Mouse (Mus musculus) lung, postnatal 14 days (tissue): ENCODE data around the gene Cd47.

Source experiments
- DNase-seq: peaks from one replicate; pipeline ENCODE4 v3.0.0; 2021

Cd47 gene

DNA sequence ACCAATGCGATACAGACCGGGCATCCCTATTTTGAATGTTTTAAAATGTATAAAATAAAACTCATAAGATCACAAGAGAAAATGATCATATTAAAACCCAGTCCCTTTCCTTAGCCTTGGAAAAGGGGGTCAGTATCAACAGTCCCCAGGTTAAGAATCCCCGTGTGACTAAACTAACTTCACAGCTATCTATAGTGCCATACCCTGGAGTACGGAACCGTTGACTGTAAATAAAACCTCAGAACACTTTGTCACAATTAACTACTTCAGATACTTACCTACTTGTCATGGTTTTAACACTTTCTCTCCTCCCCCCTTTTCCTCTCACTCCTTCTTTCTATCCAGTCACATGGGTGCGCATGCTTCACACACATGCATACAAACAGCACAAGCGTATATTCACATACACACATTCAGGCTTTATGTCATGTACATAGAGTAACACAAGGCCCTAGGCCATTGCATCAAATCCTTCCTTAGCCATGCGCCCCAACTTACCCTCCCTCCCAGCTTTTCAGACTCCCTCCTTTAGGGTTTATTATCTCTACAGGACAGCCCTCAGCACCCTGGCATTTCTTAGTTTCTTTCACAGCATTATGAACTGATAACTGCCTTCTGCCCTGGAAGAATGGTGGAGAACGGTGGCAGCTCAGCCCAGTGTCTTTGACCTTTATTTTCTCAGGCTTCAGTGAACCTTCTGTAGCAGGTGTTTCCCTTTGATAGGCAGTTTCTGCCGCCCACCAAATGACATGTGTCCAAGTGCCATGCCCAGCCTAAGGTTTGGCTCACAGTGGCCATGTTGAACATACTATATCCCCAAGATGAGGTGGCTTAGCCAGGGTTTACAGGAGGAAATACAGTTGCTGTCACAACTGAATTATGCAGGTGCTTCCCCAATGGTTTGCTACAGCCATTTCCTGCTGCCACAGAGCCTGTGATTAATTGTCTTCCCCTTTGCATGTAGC, at the start of gene Cd47:
Gene Cd47, plus strand, starts transcription at position 937 of the 965 bp plus-strand sequence.
- peak; percentile 16 for DNase-seq

DNA sequence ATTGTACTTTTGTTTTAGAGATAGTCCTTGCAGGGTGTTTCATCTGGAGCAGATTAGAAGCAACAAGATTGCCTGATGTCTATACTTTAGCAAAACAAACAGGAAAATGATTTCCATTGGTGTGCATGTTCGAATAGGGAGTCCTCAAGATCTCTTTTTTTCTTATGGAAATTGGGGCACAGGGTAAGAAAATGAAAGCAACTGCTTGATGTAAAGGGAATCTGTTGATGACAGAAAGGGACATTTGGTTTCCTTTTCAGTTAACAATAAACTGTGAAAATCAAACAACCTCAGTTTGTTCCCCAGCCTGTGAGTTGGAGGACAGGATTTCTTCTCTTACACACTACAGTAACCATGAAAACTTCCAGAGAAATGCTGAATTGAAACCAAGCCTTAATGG, 47.4 kb upstream of the Cd47 start:
- DNase-seq = no peak

DNA sequence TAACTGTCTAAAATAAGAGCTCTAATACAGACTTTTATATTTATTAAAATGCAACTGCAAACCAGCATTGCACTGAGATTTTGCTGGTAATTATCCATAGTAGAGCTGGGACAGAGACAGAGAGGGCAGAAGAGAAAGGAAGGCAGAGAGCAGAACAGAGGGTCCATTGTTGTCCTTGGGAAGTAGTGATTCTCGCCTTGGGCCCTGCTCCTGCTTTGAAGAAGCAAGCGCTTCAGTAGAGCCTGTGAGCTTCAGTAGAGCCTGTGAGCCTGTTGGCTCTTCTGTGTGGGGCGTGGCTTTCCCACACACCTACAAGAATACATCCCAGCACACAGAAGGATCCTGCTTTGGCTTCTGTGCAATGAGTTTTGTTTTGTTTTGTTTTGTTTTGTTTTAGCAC, 47.0 kb upstream of the Cd47 start:
- DNase-seq = no peak

DNA sequence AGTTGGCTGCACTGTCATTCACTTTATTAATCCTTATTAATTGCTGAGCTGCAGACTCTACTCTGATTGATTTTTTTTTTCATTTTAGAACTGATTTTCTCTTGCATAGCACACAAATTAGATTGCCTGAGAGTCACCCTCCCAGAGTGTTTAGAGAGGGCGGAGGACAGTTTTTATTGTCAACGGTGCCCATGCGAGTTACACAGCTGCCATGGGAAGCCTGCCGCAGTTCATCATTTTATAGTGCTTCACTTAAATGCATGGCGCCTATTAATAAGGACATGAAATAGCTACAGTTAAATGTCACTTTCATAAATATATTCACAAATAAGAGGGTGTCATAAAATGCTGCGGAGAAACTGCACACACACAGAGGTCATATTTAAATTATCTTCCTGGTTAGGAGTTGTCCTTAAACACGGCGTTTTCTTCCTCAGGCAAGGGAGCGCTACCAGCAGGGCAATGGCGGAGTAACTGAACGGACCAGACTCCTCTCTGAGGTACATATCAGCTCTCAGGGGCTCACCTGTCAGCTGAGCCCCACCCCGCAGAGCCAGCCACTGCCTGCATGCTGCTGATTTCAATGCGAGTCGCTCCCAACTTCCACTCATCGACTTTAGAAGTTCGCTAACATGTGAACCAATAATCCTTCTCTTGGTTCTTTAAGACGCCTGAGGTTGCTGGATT, 39.7 kb upstream of the Cd47 start:
- DNase-seq = no peak

DNA sequence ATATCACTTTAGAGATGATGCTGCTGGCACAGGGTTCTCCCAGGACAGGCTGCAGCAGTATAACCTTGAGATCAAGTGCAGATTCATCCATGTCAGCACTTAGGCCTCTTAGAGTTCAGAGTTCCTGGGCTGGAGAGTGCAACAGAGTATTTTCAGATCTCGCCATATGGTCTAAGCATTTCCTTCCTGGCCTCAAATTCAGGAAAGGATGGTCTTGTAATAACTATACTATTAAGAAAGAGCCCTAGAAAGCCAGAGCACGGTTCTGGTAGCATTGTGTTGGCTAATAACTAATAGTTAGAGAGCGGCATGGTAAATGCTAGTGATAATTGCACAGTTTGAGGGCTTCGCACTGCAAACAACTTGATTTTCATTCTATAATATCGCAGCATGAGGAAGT, 38.4 kb upstream of the Cd47 start:
- DNase-seq = no peak

DNA sequence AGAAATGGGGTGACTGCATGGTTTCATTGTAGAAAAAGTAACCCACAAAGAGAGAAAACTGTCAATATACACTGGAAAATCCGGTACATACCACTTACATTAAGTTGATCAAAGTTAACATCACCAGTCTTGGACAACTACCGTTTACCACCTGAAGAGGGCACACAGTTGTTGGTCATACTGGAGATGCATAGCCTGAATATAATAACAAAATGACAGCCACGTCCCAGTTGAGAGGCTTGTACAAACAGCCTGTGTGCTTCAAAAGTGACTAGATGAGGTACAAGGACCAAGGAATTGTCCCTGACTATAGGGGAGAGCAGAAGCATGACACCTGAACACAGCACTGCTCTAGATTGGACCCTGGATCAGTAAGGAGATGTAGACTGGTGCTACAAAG, 34.0 kb upstream of the Cd47 start:
- peak; percentile 66 for DNase-seq

DNA sequence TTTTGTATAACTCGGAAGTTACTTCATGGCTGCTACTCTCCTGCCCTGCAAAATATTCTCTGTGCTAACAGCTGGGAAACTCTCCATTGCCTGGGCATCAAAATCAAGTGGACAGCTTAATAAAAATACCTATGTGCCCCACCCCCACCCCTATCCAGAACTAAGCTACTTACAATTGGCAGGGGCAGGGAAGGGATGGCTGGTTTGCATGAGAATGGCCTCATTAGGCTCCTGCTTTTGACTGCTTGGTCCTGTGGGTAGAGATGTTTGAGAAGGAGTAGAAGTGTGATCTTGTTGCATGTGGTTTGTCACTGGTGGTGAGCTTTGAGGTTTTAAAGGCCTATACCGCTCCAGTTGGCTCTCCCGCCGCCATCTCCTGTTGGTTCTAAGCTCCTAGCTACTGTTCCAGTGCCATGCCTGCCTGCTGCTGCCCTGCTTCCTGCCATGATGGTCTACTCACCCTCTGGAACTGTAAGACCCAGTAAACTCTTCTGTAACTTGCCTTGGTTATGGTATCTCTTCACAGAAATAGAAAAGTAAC, 31.8 kb upstream of the Cd47 start:
- DNase-seq = no peak

DNA sequence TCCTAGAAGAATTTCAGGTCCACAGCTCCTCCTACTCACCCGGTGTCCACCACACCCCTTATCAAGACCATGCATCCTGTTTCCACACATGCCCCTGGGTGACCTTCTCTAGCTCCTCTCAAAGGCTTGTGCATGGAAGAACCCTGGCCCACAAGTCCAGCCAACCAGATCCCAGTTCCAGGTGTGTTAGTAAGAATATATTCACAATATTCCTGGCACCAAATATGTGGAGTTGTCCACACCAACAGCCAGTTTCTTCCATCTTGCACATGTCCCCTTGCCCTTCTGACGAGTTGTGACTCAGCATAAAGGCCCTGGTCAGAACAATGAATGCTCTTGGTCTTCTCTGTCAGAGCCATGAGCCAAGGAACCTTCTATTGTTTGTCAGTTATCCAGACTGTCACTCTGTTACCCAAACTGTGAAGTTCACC, 30.5 kb upstream of the Cd47 start:
- DNase-seq = no peak

DNA sequence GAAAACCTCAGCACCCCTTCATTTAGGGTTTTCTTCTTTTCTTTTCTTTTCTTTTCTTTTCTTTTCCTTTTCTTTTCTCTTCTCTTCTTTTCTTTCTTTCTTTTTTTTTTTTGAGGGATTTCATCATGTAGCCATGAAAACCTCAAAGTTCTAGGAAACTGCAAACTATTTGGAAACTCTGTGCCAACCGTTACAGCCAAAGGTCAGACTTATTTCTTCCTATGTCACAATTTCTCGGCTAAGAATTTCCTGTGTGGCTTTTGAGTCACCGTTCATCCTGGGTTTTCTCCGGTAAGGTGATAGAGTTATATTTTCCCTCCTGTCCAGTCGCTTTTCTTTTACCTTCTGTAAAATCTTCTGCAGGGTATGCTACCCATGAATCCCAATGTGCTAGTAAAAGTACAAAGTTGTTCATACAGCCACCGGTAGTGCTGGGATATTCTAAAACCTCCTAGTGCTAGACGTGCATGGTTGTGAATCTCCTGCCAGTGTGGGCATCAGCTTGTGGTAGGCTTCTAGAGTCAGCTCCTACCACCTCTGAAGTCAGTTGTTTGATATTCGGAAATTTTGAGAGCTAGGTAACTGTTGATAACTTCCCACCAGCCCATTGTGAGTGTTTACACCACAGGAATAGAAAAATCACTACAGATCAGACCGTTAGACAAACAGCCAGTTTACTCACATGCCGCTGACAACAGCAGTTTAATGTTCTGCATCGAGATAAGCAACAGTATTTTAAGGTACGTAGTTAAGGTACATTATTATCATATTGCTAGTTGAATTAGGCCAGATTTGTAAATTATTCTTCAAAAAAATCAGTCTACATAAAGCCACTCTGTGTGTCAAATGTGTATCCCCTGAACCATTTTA, 29.8 kb upstream of the Cd47 start:
- DNase-seq = no peak

DNA sequence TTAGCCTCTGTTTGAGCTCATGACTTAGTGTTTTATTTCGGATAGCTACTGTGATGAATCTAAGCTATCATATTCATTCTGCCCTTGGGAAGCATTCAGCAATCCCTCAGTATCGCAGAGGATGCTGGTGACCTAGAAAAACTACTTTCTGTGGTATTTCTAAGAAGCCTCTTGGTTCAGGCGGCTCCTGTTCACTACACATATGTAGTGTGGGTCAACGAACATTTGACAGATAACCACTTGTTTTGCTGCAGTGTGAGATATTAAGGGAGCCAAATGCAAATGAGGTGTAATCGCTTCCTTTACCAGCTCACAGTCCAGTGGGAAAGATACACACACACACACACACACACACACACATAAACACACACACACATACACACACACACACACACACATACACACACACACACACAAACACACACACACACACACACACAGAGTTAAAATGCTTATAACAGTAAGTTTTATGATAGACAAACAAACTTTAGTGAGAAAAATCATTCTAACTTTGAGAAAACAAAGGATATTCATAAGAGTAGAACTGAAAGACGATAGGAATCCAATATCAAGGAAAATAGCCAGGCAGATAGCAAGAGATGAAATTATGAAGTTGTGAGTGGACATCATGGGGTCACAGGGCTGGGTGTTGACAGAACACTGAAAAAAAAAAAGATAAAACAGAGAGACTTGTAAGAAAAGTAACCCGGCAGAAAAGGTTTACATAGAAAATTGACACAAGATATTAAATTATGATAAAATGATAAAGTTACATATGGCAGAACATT, 28.5 kb upstream of the Cd47 start:
- DNase-seq = no peak

DNA sequence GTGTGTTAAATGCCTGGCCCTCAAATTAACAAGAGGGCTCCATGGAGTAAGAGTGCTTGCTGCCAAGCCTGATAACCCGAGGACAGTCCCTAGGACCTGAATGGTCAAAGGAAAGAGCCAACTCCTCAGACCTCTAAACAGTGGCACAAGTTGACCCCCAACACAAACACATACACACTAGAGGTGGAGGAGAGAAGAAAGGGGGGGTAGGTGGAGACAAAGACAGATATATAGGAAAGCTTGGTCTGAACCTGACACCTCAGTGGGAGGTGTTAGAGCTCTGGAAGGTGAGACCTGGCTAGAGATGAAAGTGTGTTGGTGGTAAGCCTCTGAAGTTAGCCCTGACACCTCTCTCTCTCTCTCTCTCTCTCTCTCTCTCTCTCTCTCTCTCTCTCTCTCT, 27.8 kb upstream of the Cd47 start:
- DNase-seq = no peak

DNA sequence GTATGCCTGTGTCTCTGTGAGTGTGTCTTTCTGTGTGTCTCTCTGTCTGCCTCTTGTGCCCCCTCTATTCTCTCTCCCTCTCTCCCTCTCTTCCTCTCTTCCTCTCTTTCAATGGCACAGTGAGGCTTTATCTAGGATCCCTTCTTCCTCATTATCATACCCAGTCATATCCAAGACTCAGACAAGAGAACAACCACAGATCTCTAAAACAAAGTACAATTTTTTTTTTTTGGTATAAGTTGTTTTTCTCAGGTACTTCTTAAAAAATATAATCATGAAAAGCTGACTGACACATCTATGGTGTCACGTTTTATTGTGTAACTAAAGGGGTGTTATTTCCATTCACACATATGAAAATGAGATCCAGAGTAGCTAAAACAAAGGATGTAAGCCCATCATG, 27.3 kb upstream of the Cd47 start:
- DNase-seq = no peak

DNA sequence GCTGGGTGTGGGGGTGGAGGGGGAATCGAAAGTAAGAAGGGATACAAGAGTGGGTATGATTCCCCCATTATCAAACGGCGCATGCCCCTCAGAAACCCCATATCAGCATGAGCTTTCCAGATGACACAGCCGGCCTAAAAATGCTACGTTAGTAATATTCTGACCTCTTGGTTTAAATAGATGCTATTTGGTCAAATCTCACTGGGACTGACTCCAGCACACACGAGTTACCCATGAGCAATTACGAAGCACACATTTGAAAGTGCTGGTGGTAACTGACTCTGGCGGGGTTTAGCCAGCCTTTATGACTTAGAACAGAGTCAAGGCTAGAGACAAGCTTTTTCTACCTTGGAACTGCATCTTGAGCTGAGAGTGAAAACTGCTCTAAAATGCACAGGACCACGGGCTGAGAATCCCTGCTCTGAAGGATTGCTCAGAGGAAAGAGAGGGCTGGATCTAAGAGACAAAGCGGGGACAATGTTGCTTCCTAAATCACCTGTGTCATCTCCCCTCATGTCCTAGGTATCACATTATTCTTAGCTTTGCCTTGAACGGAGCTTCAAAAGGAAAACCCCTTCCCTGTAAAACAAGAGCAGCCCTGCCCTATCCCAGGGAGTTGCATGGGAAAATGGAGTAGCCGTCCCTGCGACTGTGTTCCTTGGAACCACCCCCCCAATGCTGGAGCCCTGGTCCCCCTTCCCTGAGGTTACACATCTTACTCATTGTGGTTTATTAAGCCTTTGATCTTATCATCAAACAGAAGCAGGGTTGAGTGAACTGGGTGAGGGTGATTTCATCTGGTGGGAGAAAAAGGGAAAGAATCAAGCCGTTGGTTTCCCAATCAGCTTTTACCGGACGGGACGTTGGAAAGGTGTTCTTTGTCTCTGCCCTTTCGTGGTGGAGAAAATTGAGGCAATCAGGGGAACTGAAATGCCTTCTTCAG, 26.0 kb upstream of the Cd47 start:
- no peak for DNase-seq

DNA sequence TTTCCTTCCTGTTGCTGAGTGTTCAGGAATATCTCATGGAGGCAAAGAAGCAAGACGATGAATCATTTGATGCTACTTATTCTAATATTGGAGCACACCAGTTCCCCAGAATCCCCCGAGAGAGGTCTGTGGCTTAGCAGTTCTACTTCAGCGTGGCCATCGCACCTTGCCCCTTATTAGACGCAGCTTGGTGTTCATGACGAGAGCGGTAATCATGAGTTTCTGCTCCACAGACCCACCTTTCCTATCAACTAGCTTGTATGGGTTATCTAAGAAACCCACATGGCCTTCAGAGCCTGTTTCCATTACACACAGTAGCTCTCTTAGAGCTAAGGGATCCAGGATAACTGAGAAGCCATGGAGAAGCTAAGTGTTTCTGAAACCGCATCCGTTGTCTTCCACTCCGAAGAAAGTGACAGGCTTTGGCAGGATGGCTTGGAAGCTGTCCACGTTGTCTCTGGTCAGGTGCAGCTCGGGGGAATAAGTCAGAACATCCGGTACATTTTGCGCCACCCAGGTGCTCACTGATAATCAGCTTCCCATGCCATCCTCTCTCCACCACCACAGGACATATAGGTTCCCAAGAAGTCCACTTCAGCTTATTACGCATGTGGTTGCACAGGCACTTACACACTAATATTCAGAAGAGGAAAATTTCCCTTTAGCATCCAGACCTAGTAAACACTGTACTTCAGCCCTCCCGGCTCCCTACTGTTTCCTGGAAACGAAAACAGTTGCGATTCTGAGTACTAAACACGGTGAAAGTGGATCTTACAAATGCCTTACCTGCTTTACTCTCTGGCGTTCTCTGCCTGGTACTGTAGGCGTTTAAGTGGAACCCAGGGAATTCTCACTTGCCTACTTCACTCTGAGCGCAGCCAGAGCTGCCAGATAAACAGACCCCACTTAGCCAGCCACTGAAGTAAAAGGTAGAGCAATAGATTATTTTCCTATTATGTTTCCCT, 25.0 kb upstream of the Cd47 start:
- no peak for DNase-seq

DNA sequence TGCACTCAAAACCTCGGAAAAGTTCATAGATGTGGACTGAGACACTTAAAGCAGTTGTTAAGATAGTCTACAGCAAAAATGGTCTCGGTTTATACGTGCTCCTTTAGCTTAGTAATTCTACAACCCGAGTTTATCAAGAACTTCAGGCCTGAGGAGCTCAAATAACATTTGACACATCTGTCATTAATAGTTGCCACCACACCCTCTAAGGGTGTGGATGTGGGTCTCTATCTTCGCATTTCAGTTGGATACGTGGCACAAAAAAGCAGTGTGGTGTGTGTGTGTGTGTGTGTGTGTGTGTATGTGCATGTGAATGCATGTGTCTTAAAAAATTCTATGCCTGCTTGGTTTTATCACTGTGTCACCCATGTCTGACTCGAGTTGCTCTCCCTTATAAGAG, 23.4 kb upstream of the Cd47 start:
- DNase-seq = no peak

DNA sequence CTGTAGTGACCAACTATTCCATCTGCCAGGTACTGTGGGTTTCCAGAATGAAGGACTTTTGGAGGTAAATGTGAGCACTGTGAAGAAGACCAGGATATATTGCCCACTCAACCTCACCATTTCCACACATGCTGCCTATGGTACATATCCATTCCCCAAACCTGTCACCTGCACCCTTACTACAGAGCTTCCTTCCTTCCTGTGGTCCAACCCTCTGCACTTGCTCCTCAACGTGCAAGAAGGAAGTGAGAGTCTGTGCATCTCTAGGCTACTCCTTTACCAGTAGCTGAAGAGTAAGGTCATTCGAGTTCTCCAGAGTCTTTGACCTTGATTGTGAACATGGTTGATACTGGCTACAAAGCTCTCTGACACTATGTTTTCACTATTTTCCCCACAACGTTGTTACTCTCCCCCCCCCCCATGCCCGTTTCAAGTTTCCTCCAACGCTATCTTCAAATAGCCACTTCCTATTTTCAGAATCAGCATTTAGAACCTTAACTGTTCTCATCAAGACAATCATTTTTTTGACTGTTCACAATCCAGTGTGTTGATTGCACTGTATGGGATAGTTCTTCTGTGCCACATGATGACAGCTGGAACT, 18.7 kb upstream of the Cd47 start:
- no peak for DNase-seq

DNA sequence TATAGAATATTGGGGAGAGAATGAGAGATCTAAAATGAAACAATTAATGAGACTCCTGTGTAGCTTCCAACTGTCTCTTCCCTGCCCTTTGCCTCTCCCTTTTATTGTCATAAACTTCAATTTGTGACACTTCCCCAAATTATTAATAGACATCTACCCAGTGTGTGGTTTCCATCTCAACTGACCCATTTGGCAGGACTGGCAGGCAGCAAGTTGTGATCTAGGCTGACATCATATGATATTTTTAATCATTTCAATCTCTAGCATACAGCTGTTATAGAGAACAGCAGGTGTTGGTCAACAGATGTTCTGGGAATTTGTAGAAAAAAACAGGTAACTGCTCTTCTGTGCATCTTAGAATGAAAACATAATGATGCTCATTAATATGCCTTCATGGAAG, 17.0 kb upstream of the Cd47 start:
- no peak for DNase-seq

DNA sequence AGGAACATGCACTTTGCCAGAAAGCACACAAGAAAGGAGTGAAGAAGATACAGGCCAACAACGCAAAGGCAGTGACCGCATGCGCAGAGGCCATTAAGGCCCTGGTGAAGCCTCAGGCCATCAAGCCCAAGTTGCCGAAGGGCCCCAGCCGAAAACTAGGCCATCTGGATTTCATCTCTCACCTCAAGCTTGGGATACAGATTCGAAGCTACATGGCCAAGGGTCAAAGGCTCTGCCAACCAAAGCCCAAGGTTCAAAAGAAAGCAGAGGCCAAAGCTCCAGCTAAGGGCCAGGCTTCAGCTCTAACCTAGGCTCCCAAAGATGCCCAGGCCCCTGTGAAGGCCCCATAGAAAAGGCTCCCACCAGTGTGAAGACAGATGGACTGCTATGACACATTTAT, 14.2 kb upstream of the Cd47 start:
- no peak for DNase-seq

DNA sequence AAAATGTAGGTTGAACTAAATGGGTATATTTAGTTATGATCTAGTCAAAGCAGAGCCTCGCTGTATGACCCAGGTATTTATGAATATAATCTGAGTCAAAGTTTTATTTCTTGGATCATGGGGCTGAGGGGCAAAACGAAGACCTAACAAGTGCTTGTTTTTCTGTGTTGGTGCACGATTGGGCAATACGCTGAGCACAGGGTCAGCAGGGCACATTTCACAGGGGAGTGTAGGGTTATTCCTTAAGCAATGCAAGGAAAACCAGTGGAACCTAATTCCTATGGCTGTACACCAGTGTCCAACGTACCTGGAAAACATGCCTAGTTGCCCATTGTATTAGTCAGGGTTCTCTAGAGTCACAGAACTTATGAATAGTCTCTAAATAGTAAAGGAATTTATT, 12.6 kb upstream of the Cd47 start:
- no peak for DNase-seq
